ENCODE assay signal across 2 mouse cellular contexts in genomic region chr5:125368156-125368555, GRCm38 (mm10).
TF ChIP-seq lines count a peak whose summit lies in the region.

No protein-coding gene starts in this region.

TF ChIP-seq in CH12.LX, 34 proteins besides CTCF, POLR2A, EP300 and RAD21 (continued from another document):
- no peak for TF ChIP-seq MAFK (IDR thresholded peaks at IDR 0.05; ENCODE audit: insufficient replicate concordance, low read length)
- TF ChIP-seq ETS1 (conservative IDR thresholded peaks at IDR 0.05; ENCODE audit: low read depth, low read length), result no peak
- peak; percentile 23; the same call in 1 of the 2 replicates for TF ChIP-seq USF1 (IDR thresholded peaks at IDR 0.05; ENCODE audit: low read depth, low read length)
- no peak for TF ChIP-seq BHLHE40 (IDR thresholded peaks at IDR 0.05; ENCODE audit: low read depth, low read length)
- TF ChIP-seq PAX5 (IDR thresholded peaks at IDR 0.05; ENCODE audit: low read length), result no peak
- no peak for TF ChIP-seq JUND (conservative IDR thresholded peaks at IDR 0.05; ENCODE audit: low read depth, low read length)
- TF ChIP-seq ZMIZ1 (IDR thresholded peaks at IDR 0.05; ENCODE audit: low read depth, low read length), result no peak
- TF ChIP-seq ZNF384 (IDR thresholded peaks at IDR 0.05; ENCODE audit: low read depth, low read length), result peak; percentile 68; the same call in 1 of the 2 replicates

TF ChIP-seq in myocyte, 11 proteins besides CTCF, POLR2A, EP300 and RAD21 (continued from another document):
- TF ChIP-seq USF1 (IDR thresholded peaks at IDR 0.05; ENCODE audit: low read depth) (peak; percentile 85), REST (IDR thresholded peaks at IDR 0.05; ENCODE audit: insufficient read depth, insufficient read length) (no peak), POLR2AphosphoS2 (IDR thresholded peaks at IDR 0.05; ENCODE audit: insufficient read length, low read depth) (no peak), E2F4 (IDR thresholded peaks at IDR 0.05; ENCODE audit: insufficient read depth) (no peak), MYOD1 (IDR thresholded peaks at IDR 0.05; ENCODE audit: control insufficient read depth in 1 of 3, insufficient read length in 2 of 3, low read depth in 2 of 3) (no peak), MAX (IDR thresholded peaks at IDR 0.05; ENCODE audit: low read depth) (no peak)
